Mouse (Mus musculus) subcutaneous adipose tissue, adult 2 months (tissue): ENCODE results near the gene Miga2. TPM values are rescaled to one million over a fixed set of nuclear protein-coding genes. Genes with fewer than 3 reads are reported as not detected.

ENCODE experiments used
- polyA plus RNA-seq: library from polyadenylated mRNA; depleted of rRNA; stranded (reverse); fragments of >200 nt; gene quantifications from 2 replicates; pipeline ENCODE4 v1.2.3, GENCODE M21; 2012; ENCODE audit warnings: low replicate concordance; rRNA removed

Miga2 gene
- 75.0 and 133 TPM in 2 replicates for polyA plus RNA-seq

GRCm38 (mm10) chr2:30363773-30364650 is at the start of gene Miga2:
TSS of gene Miga2 (plus strand) at chr2:30364233.

GRCm38 (mm10) chr2:30358533-30359531 is 5.2 kb upstream of the Miga2 start, which contains the start of gene Sh3glb2:
TSS of gene Sh3glb2 (minus strand) at chr2:30359337.

GRCm38 (mm10) chr2:30392114-30392576 is 28.1 kb downstream of the Miga2 start, which contains the start of gene Dolpp1:
TSS of gene Dolpp1 (plus strand) at chr2:30392254.

GRCm38 (mm10) chr2:30415157-30415935 is 51.3 kb downstream of the Miga2 start, which contains the start of gene Crat:
TSS of gene Crat (minus strand) at chr2:30415813.

GRCm38 (mm10) chr2:30415936-30416648 is 52.1 kb downstream of the Miga2 start, which contains the start of gene Ptpa:
TSS of gene Ptpa (plus strand) at chr2:30416039.

Other genes with a start within 250 kb of the Miga2 start
- 60.2 and 82.4 TPM in 2 replicates for gene Zer1, start 239.6 kb upstream of the Miga2 start, polyA plus RNA-seq
- gene Tbc1d13, start 230.5 kb upstream of the Miga2 start, polyA plus RNA-seq: 80.1 and 82.8 TPM in 2 replicates
- gene Endog, start 192.7 kb upstream of the Miga2 start, polyA plus RNA-seq: 41.3 and 50.6 TPM in 2 replicates
- 28.0 and 40.8 TPM in 2 replicates for gene Spout1, start 185.8 kb upstream of the Miga2 start, polyA plus RNA-seq
- gene Kyat1, start 158.4 kb upstream of the Miga2 start, polyA plus RNA-seq: 32.9 and 33.7 TPM in 2 replicates
- 44.2 and 66.0 TPM in 2 replicates for gene Lrrc8a, start 126.5 kb upstream of the Miga2 start, polyA plus RNA-seq
- gene Gm28035, start 123.7 kb upstream of the Miga2 start, polyA plus RNA-seq: 12.7 and 13.6 TPM in 2 replicates
- 59.0 and 102 TPM in 2 replicates for gene Phyhd1, start 98.0 kb upstream of the Miga2 start, polyA plus RNA-seq
- not detected in 2 replicates for gene Gm28038, start 83.2 kb upstream of the Miga2 start, polyA plus RNA-seq
- 58.1 and 113 TPM in 2 replicates for gene Dolk, start 77.9 kb upstream of the Miga2 start, polyA plus RNA-seq
- gene Nup188, start 77.8 kb upstream of the Miga2 start, polyA plus RNA-seq: 32.1 and 51.8 TPM in 2 replicates
- 268 and 456 TPM in 2 replicates for gene Sh3glb2, start 4.9 kb upstream of the Miga2 start, polyA plus RNA-seq
- 53.2 and 65.5 TPM in 2 replicates for gene Dolpp1, start 28.0 kb downstream of the Miga2 start, polyA plus RNA-seq
- gene Crat, start 51.6 kb downstream of the Miga2 start, polyA plus RNA-seq: 212 and 378 TPM in 2 replicates
- gene Ptpa, start 51.8 kb downstream of the Miga2 start, polyA plus RNA-seq: 213 and 291 TPM in 2 replicates
- 13.4 and 28.6 TPM in 2 replicates for gene Ier5l, start 110.0 kb downstream of the Miga2 start, polyA plus RNA-seq
- gene Cstad, start 230.8 kb downstream of the Miga2 start, polyA plus RNA-seq: 0.39 and 2.7 TPM in 2 replicates